Mouse (Mus musculus): ENCODE measurements at regions not wholly inside any gene's neighbourhood (a gene's known extent, or its start where the extent isn't known, plus 50 kb on each side); places are given as distances from the start of the nearest gene placed in this dataset.

GRCm38 (mm10) chr8:8054224-8054916, 606.7 kb downstream of the Efnb2 start:
- DNase-seq (ENCODE audit: low spot score in 2 of 2), result no peak

GRCm38 (mm10) chr8:8051186-8051585, 609.9 kb downstream of the Efnb2 start:
- no peak for DNase-seq (ENCODE audit: low spot score in 2 of 2)

- no peak for DNase-seq (ENCODE audit: low spot score in 2 of 2)
These were observed 610.3 kb downstream of the Efnb2 start for GRCm38 (mm10) chr8:8050778-8051177.

- DNase-seq (ENCODE audit: low spot score in 2 of 2), result no peak
These were observed 616.1 kb downstream of the Efnb2 start for GRCm38 (mm10) chr8:8044926-8045325.

GRCm38 (mm10) chr8:8044296-8044695, 616.7 kb downstream of the Efnb2 start:
- DNase-seq (ENCODE audit: low spot score in 2 of 2), result no peak

- no peak for DNase-seq (ENCODE audit: low spot score in 2 of 2)
These were observed 623.1 kb downstream of the Efnb2 start for GRCm38 (mm10) chr8:8037929-8038328.

- DNase-seq (ENCODE audit: low spot score in 2 of 2), result no peak
These were observed 649.9 kb downstream of the Efnb2 start for GRCm38 (mm10) chr8:8011151-8011550.

- no peak for DNase-seq (ENCODE audit: low spot score in 2 of 2)
These were observed 666.1 kb downstream of the Efnb2 start for GRCm38 (mm10) chr8:7994905-7995304.

- no peak for DNase-seq (ENCODE audit: low spot score in 2 of 2)
These were observed 672.2 kb downstream of the Efnb2 start for GRCm38 (mm10) chr8:7988820-7989219.

- no peak for DNase-seq (ENCODE audit: low spot score in 2 of 2)
These were observed 684.0 kb downstream of the Efnb2 start for GRCm38 (mm10) chr8:7977020-7977419.

- no peak for DNase-seq (ENCODE audit: low spot score in 2 of 2)
These were observed 687.3 kb downstream of the Efnb2 start for GRCm38 (mm10) chr8:7973791-7974190.

GRCm38 (mm10) chr8:7964276-7964675, 696.8 kb downstream of the Efnb2 start:
- DNase-seq (ENCODE audit: low spot score in 2 of 2), result no peak

GRCm38 (mm10) chr8:7956745-7957144, 704.3 kb downstream of the Efnb2 start:
- no peak for DNase-seq (ENCODE audit: low spot score in 2 of 2)

GRCm38 (mm10) chr8:7954851-7955250, 706.2 kb downstream of the Efnb2 start:
- DNase-seq (ENCODE audit: low spot score in 2 of 2), result no peak

GRCm38 (mm10) chr8:7945966-7946775, 714.9 kb downstream of the Efnb2 start:
- no peak for DNase-seq (ENCODE audit: low spot score in 2 of 2)

GRCm38 (mm10) chr8:7936596-7936995, 724.4 kb downstream of the Efnb2 start:
- DNase-seq (ENCODE audit: low spot score in 2 of 2), result no peak

- no peak for DNase-seq (ENCODE audit: low spot score in 2 of 2)
These were observed 741.6 kb downstream of the Efnb2 start for GRCm38 (mm10) chr8:7919416-7919815.

- no peak for DNase-seq (ENCODE audit: low spot score in 2 of 2)
These were observed 766.7 kb downstream of the Efnb2 start for GRCm38 (mm10) chr8:7894338-7894737.

- no peak for DNase-seq (ENCODE audit: low spot score in 2 of 2)
These were observed 807.9 kb downstream of the Efnb2 start for GRCm38 (mm10) chr8:7853169-7853568.

- DNase-seq (ENCODE audit: low spot score in 2 of 2), result no peak
These were observed 810.5 kb downstream of the Efnb2 start for GRCm38 (mm10) chr8:7850573-7850972.

- DNase-seq (ENCODE audit: low spot score in 2 of 2), result no peak
These were observed 829.1 kb downstream of the Efnb2 start for GRCm38 (mm10) chr8:7831948-7832347.

GRCm38 (mm10) chr8:7827811-7828210, 833.2 kb downstream of the Efnb2 start:
- DNase-seq (ENCODE audit: low spot score in 2 of 2), result no peak

GRCm38 (mm10) chr8:7808395-7808794, 852.6 kb downstream of the Efnb2 start:
- no peak for DNase-seq (ENCODE audit: low spot score in 2 of 2)
